Mouse (Mus musculus) intestine, embryonic 14.5 days (tissue): ENCODE measurements around the gene Timm10. TPM values are rescaled to one million over a fixed set of nuclear protein-coding genes. Genes with fewer than 3 reads are reported as not detected.
A peak's percentile ranks its signal among the peaks of the same experiment; 100 is the strongest.

ENCODE experiments used
- ATAC-seq: fragments of 200-750 bp; cut with Nextera tagmentation; replicated peaks from 2 replicates; pipeline ENCODE4 v1.8.0; 2017; ENCODE audit warnings: low read depth, moderate number of reproducible peaks, moderate TSS enrichment, moderate library complexity; ENCODE audit not compliant: low FRiP score, low TSS enrichment
- DNase-seq: peaks from one replicate; pipeline ENCODE4 v3.0.0-alpha.2; 2018; ENCODE audit warnings: low spot score
- H3K27ac ChIP-seq: fragments of 300-500 bp; sonication (generic); 2 replicates; pipeline ENCODE4 v1.5.1; 2014; ENCODE audit warnings: low read depth, mild to moderate bottlenecking, control low read depth
- H3K27me3 ChIP-seq: fragments of 300-500 bp; sonication (generic); replicated peaks from 2 replicates; pipeline ENCODE4 v1.6.1; 2014; ENCODE audit warnings: low read length, control low read depth; ENCODE audit not compliant: control insufficient read depth, insufficient read depth
- H3K36me3 ChIP-seq: fragments of 300-500 bp; sonication (generic); 2 replicates; pipeline ENCODE4 v1.6.1; 2014; ENCODE audit warnings: low read length, control low read depth; ENCODE audit not compliant: control insufficient read depth, insufficient read depth
- H3K4me1 ChIP-seq: fragments of 300-500 bp; sonication (generic); replicated peaks from 2 replicates; pipeline ENCODE4 v1.6.1; 2014; ENCODE audit warnings: low read length, control low read depth, mixed read lengths; ENCODE audit not compliant: control insufficient read depth, insufficient read depth
- H3K4me2 ChIP-seq: fragments of 300-500 bp; sonication (generic); 2 replicates; pipeline ENCODE4 v1.6.1; 2014; ENCODE audit warnings: low read length
- H3K4me3 ChIP-seq: fragments of 300-500 bp; sonication (generic); 2 replicates; pipeline ENCODE4 v1.5.1; 2014; ENCODE audit warnings: low read depth, low read length, control low read depth, mixed read lengths
- H3K9ac ChIP-seq: fragments of 300-500 bp; sonication (generic); 2 replicates; pipeline ENCODE4 v1.6.1; 2014; ENCODE audit warnings: mild to moderate bottlenecking, low read length
- H3K9me3 ChIP-seq: fragments of 300-500 bp; sonication (generic); 2 replicates; pipeline ENCODE4 v1.6.1; 2016; ENCODE audit warnings: low read length, control low read depth; ENCODE audit not compliant: control insufficient read depth
- WGBS: fragments of 180-500 bp; shearing (Covaris S2); extraction: QIAGEN DNeasy Blood & Tissue Kit; methylation state at CpG from one replicate; pipeline ENCODE4 v1.1.7; 2014; 5-methylcytosine and 5-hydroxymethylcytosine counted together
- polyA plus RNA-seq: library from polyadenylated mRNA; unstranded; fragments of >200 nt; fragmentation: Nextera tagmentation; extraction: Ambion mirVana; gene quantifications from 2 replicates; pipeline ENCODE4 v1.2.1, GENCODE M21; 2014

The Timm10 gene
- 73.7 and 75.5 TPM in 2 replicates for polyA plus RNA-seq

- H3K36me3 ChIP-seq = peaks cover 9% of the 10 kb centered on the region
- H3K27me3 ChIP-seq = no peaks in the 10 kb centered on the region
- H3K27ac ChIP-seq = peak within 1 kb of the TSS; percentile 16; the same call in 1 of the 2 replicates
- peak within 1 kb of the TSS; percentile 98 for H3K4me2 ChIP-seq
- H3K9me3 ChIP-seq = no peaks in the 10 kb centered on the region
- ATAC-seq = peak; percentile 91
- peak within 1 kb of the TSS; percentile 99 for H3K4me3 ChIP-seq
- H3K9ac ChIP-seq = peak within 1 kb of the TSS; percentile 72
- peaks cover 8% of the 10 kb centered on the region; the same call in 1 of the 2 replicates for H3K4me1 ChIP-seq
- peak; percentile 88 for DNase-seq
- WGBS = under 1% methylated on average over 34 of the region's 34 CpGs
These were observed at the start of gene Timm10 for GRCm38 (mm10) chr2:84826488-84827282. Timm10 (plus strand) TSS chr2:84826997.

GRCm38 (mm10) chr2:84777706-84778105 lies 49.1 kb upstream of the Timm10 start:
- Histone ChIP-seq H3K4me3 (no peak overlapping the region), H3K9ac (no peak overlapping the region), H3K9me3 (no peaks in the 10 kb centered on the region), H3K36me3 (no peaks in the 10 kb centered on the region), H3K4me2 (no peak overlapping the region), H3K4me1 (peaks cover 13% of the 10 kb centered on the region), H3K27ac (no peak overlapping the region), H3K27me3 (no peaks in the 10 kb centered on the region)
- WGBS = 54% methylated on average over 3 of the region's 3 CpGs
- no peak for DNase-seq
- ATAC-seq = no peak

- Histone ChIP-seq H3K27me3 (no peaks in the 10 kb centered on the region), H3K4me3 (no peak overlapping the region), H3K9me3 (no peaks in the 10 kb centered on the region), H3K4me2 (no peak overlapping the region), H3K4me1 (peaks cover 7% of the 10 kb centered on the region), H3K27ac (no peak overlapping the region), H3K9ac (no peak overlapping the region), H3K36me3 (no peaks in the 10 kb centered on the region)
- DNase-seq (no peak), ATAC-seq (no peak)
- WGBS = 57% methylated on average over 6 of the region's 6 CpGs
These were observed 47.6 kb upstream of the Timm10 start for GRCm38 (mm10) chr2:84779210-84779609.

- Histone ChIP-seq H3K4me1 (no peaks in the 10 kb centered on the region; the same call in 1 of the 2 replicates), H3K9ac (no peak overlapping the region), H3K36me3 (no peaks in the 10 kb centered on the region), H3K27me3 (no peaks in the 10 kb centered on the region), H3K27ac (no peak overlapping the region; the same call in 1 of the 2 replicates), H3K9me3 (no peaks in the 10 kb centered on the region), H3K4me2 (no peak overlapping the region), H3K4me3 (no peak overlapping the region)
- WGBS = 88% methylated on average over 1 of the region's 1 CpGs
- no peak for ATAC-seq
- no peak for DNase-seq
These were observed 43.5 kb upstream of the Timm10 start for GRCm38 (mm10) chr2:84783315-84783714.

GRCm38 (mm10) chr2:84783840-84784566 lies 42.8 kb upstream of the Timm10 start:
- no peaks in the 10 kb centered on the region for H3K27me3 ChIP-seq
- WGBS = 53% methylated on average over 3 of the region's 3 CpGs
- H3K4me2 ChIP-seq = no peak overlapping the region
- peak overlapping the region; percentile 69 for H3K27ac ChIP-seq
- DNase-seq = no peak
- no peaks in the 10 kb centered on the region for H3K9me3 ChIP-seq
- no peak overlapping the region for H3K4me3 ChIP-seq
- H3K36me3 ChIP-seq = no peaks in the 10 kb centered on the region
- no peak overlapping the region for H3K9ac ChIP-seq
- no peaks in the 10 kb centered on the region; the same call in 1 of the 2 replicates for H3K4me1 ChIP-seq
- peak; percentile 66; the same call in 1 of the 2 replicates for ATAC-seq

- no peaks in the 10 kb centered on the region for H3K27me3 ChIP-seq
- H3K4me2 ChIP-seq = no peak overlapping the region
- no peaks in the 10 kb centered on the region for H3K36me3 ChIP-seq
- no peak overlapping the region for H3K9ac ChIP-seq
- H3K27ac ChIP-seq = no peak overlapping the region
- ATAC-seq (no peak), DNase-seq (no peak)
- H3K4me1 ChIP-seq = no peaks in the 10 kb centered on the region; the same call in 1 of the 2 replicates
- no peaks in the 10 kb centered on the region for H3K9me3 ChIP-seq
- no peak overlapping the region for H3K4me3 ChIP-seq
- 79% methylated on average over 3 of the region's 3 CpGs for WGBS
These were observed 38.5 kb upstream of the Timm10 start for GRCm38 (mm10) chr2:84788316-84788715.

- Histone ChIP-seq H3K27ac (no peak overlapping the region), H3K9ac (no peak overlapping the region), H3K4me3 (no peak overlapping the region), H3K9me3 (no peaks in the 10 kb centered on the region), H3K4me1 (no peaks in the 10 kb centered on the region), H3K27me3 (no peaks in the 10 kb centered on the region), H3K4me2 (no peak overlapping the region), H3K36me3 (no peaks in the 10 kb centered on the region)
- WGBS = 59% methylated on average over 9 of the region's 9 CpGs
- DNase-seq = no peak
- no peak for ATAC-seq
These were observed 36.4 kb upstream of the Timm10 start for GRCm38 (mm10) chr2:84790418-84790817.

- Histone ChIP-seq H3K4me2 (no peak overlapping the region), H3K27ac (no peak overlapping the region), H3K27me3 (no peaks in the 10 kb centered on the region), H3K4me1 (no peaks in the 10 kb centered on the region), H3K36me3 (no peaks in the 10 kb centered on the region), H3K9me3 (no peaks in the 10 kb centered on the region), H3K4me3 (no peak overlapping the region), H3K9ac (no peak overlapping the region)
- no peak for DNase-seq
- 56% methylated on average over 3 of the region's 3 CpGs for WGBS
- no peak for ATAC-seq
These were observed 34.3 kb upstream of the Timm10 start for GRCm38 (mm10) chr2:84792516-84792915.
